Mouse (Mus musculus): Measurements from ENCODE around the gene Llgl2. TPM values are rescaled to one million over a fixed set of nuclear protein-coding genes. Genes with fewer than 3 reads are reported as not detected.

Gene Llgl2
- polyA plus RNA-seq, 1 experiment from 2014 or later = 1.0 TPM

- H3K9ac ChIP-seq (ENCODE audit: low read depth, low read length) = no peak overlapping the region
- H3K36me3 ChIP-seq (ENCODE audit: control insufficient read depth, insufficient read depth, low read length) = peaks cover 6% of the 10 kb centered on the region; the same call in 1 of the 2 replicates
- H3K4me2 ChIP-seq (ENCODE audit: low read length) = no peak overlapping the region
- H3K4me3 ChIP-seq (ENCODE audit: low read depth, low read length) = no peak overlapping the region
- WGBS = 89% methylated on average over 6 of the region's 6 CpGs
- H3K27me3 ChIP-seq (ENCODE audit: control insufficient read depth, insufficient read depth, low read depth, low read length) = no peaks in the 10 kb centered on the region
- no peaks in the 10 kb centered on the region for H3K9me3 ChIP-seq (replicated peaks; ENCODE audit: control insufficient read depth, low read length, poor library complexity, severe bottlenecking)
- H3K27ac ChIP-seq (ENCODE audit: low read length) = no peak overlapping the region
- no peaks in the 10 kb centered on the region for H3K4me1 ChIP-seq (ENCODE audit: control insufficient read depth, insufficient read depth, low read length)
- no peak for ATAC-seq
Observed at GRCm38 (mm10) chr11:115889159-115889558, 65.3 kb downstream of the Llgl2 start.

DNA sequence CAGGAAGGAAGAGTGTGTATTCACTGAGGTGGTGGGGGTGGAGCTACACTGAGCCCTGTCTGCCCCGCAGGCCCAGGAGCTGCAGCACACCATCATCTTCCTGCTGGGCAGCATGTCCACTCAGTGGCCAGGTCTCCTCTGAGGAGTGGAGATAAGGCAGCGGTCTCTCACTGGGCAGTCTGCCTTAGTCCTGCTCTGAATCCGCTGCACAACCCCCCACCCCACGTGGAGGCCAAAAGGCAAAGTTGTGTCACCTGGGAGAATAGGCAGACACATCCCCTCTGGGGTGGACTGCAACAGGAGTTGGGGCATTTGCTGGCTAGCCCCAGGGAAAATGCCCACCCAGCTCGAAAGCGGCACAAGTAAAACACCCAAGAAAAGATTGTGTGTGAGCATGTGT is 68.4 kb downstream of the Llgl2 start:
- no peak overlapping the region for H3K27ac ChIP-seq (ENCODE audit: low read length)
- H3K9me3 ChIP-seq (replicated peaks; ENCODE audit: control insufficient read depth, low read length, poor library complexity, severe bottlenecking) = no peaks in the 10 kb centered on the region
- H3K27me3 ChIP-seq (ENCODE audit: control insufficient read depth, insufficient read depth, low read depth, low read length) = no peaks in the 10 kb centered on the region
- WGBS = 63% methylated on average over 6 of the region's 6 CpGs
- H3K4me3 ChIP-seq (ENCODE audit: low read depth, low read length) = no peak overlapping the region
- H3K4me2 ChIP-seq (ENCODE audit: low read length) = no peak overlapping the region
- peaks cover 8% of the 10 kb centered on the region; the same call in 1 of the 2 replicates for H3K36me3 ChIP-seq (ENCODE audit: control insufficient read depth, insufficient read depth, low read length)
- no peaks in the 10 kb centered on the region for H3K4me1 ChIP-seq (ENCODE audit: control insufficient read depth, insufficient read depth, low read length)
- no peak for ATAC-seq
- H3K9ac ChIP-seq (ENCODE audit: low read depth, low read length) = no peak overlapping the region

DNA sequence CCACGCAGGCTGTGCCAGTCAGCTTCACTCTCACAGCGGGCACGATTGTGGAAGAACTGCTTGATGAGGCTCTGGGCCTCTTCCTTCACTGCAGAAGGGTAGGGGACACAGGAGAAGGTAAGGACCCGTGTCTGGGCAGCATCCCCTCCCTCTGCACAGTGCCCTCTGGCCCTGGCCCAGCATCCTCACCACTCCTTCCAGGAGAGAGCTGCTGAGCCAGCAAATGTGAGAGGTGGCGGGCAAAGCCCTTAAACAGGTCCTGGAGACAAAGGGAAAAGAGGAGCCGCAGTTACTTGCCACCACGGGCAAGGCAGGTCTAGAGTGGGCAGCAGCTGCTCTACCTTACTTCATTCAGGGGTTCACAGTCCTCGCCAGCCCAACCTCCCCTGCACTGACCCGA is 69.2 kb downstream of the Llgl2 start:
- H3K4me1 ChIP-seq (ENCODE audit: control insufficient read depth, insufficient read depth, low read length) = no peaks in the 10 kb centered on the region
- H3K27ac ChIP-seq (ENCODE audit: low read length) = no peak overlapping the region
- no peak for ATAC-seq
- no peak overlapping the region for H3K4me2 ChIP-seq (ENCODE audit: low read length)
- no peak overlapping the region for H3K9ac ChIP-seq (ENCODE audit: low read depth, low read length)
- WGBS = 92% methylated on average over 9 of the region's 9 CpGs
- H3K36me3 ChIP-seq (ENCODE audit: control insufficient read depth, insufficient read depth, low read length) = peaks cover 8% of the 10 kb centered on the region; the same call in 1 of the 2 replicates
- no peaks in the 10 kb centered on the region for H3K27me3 ChIP-seq (ENCODE audit: control insufficient read depth, insufficient read depth, low read depth, low read length)
- no peak overlapping the region for H3K4me3 ChIP-seq (ENCODE audit: low read depth, low read length)
- no peaks in the 10 kb centered on the region for H3K9me3 ChIP-seq (replicated peaks; ENCODE audit: control insufficient read depth, low read length, poor library complexity, severe bottlenecking)

DNA sequence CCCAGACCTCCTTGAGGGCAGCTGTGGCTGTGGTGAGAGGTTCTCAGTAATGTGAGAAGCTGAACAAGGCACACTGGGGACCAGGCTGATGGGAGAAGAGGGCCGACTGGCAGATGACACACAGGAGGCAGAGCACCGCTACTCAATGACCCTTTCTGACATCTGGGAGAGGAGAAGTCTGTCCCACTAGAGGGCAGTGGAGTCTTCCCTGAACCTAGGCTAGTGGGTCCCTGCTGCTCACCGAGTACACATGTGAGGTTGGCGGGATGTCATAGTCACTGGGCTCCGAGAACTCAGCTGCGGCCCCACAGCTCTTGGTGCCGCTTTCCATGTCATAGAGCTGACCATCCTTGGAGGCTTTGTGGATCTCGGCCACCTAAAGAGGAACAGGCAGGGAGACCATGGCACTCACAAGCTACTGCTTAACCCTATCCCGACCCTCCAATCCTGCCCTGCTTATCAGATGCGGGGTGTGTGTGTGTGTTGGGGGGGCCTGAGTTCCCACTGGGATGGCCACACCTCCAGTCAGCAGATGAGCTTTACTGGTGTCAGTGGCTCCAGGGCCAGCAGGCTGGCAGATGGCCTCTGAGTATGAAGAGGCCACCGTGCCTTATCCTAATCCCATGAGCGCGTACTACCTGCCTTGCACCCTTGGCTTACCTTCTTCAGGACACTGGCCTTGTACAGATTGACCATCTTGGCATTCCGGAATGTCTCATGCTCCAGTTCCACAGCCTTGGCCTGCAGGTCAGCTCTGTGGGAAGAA is 71.1 kb downstream of the Llgl2 start:
- no peaks in the 10 kb centered on the region for H3K9me3 ChIP-seq (replicated peaks; ENCODE audit: control insufficient read depth, low read length, poor library complexity, severe bottlenecking)
- H3K36me3 ChIP-seq (ENCODE audit: control insufficient read depth, insufficient read depth, low read length) = peaks cover 8% of the 10 kb centered on the region; the same call in 1 of the 2 replicates
- no peak overlapping the region for H3K4me2 ChIP-seq (ENCODE audit: low read length)
- no peaks in the 10 kb centered on the region for H3K4me1 ChIP-seq (ENCODE audit: control insufficient read depth, insufficient read depth, low read length)
- no peaks in the 10 kb centered on the region for H3K27me3 ChIP-seq (ENCODE audit: control insufficient read depth, insufficient read depth, low read depth, low read length)
- 78% methylated on average over 14 of the region's 14 CpGs for WGBS
- no peak overlapping the region for H3K9ac ChIP-seq (ENCODE audit: low read depth, low read length)
- no peak for ATAC-seq
- no peak overlapping the region for H3K27ac ChIP-seq (ENCODE audit: low read length)
- no peak overlapping the region for H3K4me3 ChIP-seq (ENCODE audit: low read depth, low read length)

DNA sequence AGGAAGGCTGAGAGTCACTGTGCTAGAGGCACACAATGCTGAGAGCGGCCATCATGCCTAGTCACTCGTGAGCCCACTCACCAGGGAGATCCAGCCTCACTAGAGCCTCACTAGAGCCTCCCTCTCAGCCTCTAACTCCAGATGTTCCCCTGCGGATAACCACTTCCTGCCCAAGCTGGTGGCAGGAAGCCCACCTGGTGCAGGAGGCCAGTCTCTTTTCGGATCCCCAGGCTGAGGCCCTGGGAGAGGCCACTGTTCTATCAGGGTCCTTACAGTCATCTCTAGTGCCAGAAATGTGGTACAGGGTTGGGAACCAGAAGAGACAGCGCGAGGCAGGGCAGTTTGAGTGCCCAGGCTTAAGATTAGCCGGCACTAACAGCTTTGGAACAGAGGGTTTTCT is 74.6 kb downstream of the Llgl2 start:
- WGBS = 92% methylated on average over 7 of the region's 7 CpGs

DNA sequence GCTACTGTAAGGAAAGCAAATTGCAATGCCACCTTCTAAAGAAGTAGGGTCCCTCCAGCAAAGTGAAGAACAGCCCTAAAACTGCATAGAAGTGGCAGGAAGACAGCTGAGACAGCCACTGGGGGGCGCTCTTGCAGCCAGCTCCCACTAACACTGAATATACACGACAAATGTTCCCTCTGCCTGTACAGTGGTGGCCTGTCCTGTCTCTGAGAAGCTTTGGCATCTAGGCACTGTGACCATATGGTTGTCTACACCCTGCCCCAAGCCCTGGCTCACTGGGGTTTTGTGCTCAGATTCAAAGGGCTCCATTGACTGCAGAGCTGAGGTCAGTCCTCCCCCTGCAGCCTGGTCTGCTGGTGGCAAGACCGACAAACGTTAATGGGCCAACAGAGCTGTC is 75.0 kb downstream of the Llgl2 start:
- no peak for ATAC-seq
- no peaks in the 10 kb centered on the region for H3K4me1 ChIP-seq (ENCODE audit: control insufficient read depth, insufficient read depth, low read length)
- H3K9ac ChIP-seq (ENCODE audit: low read depth, low read length) = no peak overlapping the region
- H3K4me2 ChIP-seq (ENCODE audit: low read length) = no peak overlapping the region
- no peaks in the 10 kb centered on the region for H3K27me3 ChIP-seq (ENCODE audit: control insufficient read depth, insufficient read depth, low read depth, low read length)
- WGBS = 28% methylated on average over 4 of the region's 4 CpGs
- H3K27ac ChIP-seq (ENCODE audit: low read length) = no peak overlapping the region
- no peaks in the 10 kb centered on the region for H3K9me3 ChIP-seq (replicated peaks; ENCODE audit: control insufficient read depth, low read length, poor library complexity, severe bottlenecking)
- H3K4me3 ChIP-seq (ENCODE audit: low read depth, low read length) = no peak overlapping the region
- H3K36me3 ChIP-seq (ENCODE audit: control insufficient read depth, insufficient read depth, low read length) = peaks cover 2% of the 10 kb centered on the region; the same call in 1 of the 2 replicates

More for the DNA sequence above, 74.6 kb downstream of the Llgl2 start:
- H3K4me2 ChIP-seq (ENCODE audit: low read length) = no peak overlapping the region
- H3K36me3 ChIP-seq (ENCODE audit: control insufficient read depth, insufficient read depth, low read length) = peaks cover 5% of the 10 kb centered on the region; the same call in 1 of the 2 replicates
- no peak overlapping the region for H3K4me3 ChIP-seq (ENCODE audit: low read depth, low read length)
- no peak overlapping the region for H3K9ac ChIP-seq (ENCODE audit: low read depth, low read length)
- no peaks in the 10 kb centered on the region for H3K4me1 ChIP-seq (ENCODE audit: control insufficient read depth, insufficient read depth, low read length)
- H3K27ac ChIP-seq (ENCODE audit: low read length) = no peak overlapping the region
- H3K9me3 ChIP-seq (replicated peaks; ENCODE audit: control insufficient read depth, low read length, poor library complexity, severe bottlenecking) = no peaks in the 10 kb centered on the region
- no peaks in the 10 kb centered on the region for H3K27me3 ChIP-seq (ENCODE audit: control insufficient read depth, insufficient read depth, low read depth, low read length)
- ATAC-seq = no peak

DNA sequence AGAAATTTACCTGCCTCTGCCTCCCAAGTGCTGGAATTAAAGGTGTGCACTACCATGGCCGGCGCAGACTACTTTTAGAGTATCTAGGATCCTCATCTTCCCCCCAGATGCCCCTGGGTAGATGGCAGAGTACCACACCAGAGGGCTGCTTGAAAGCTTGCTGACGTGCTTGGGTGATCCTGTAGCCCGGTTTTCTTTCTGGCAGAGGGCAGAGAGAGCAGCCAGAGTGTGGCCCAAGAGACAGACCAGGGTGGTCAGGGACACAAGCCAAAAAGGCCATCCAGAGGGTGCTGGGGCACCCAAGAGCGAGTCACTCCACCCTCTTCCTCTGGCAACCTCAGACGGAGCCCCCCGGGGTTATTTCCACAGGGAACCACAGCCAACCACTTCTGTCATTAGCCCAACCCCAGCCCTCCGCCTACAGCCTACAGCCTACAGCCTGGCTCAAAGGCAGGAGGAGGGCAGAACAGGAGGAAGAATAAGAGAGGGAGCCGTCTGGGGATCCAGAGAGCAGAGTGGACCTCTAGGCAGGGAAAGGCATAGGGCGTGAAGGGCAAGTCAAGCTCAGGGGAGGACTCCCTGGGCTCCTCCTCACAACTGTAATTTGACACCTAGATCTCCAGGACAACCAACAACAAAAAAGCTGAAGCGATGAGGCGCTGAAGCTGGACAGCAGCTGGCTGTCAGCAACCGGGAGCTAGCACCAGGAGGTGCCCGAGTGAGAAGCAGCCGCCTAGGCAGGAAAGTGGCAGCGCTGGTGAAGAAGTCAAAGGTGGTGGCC is 75.8 kb downstream of the Llgl2 start, which contains the start of gene Smim5:
Gene Smim5, plus strand, starts transcription at position 481 of the 781 bp plus-strand sequence.
- ATAC-seq = no peak
- WGBS = 28% methylated on average over 16 of the region's 16 CpGs
- Histone ChIP-seq H3K4me1 (ENCODE audit: control insufficient read depth, insufficient read depth, low read length) (no peaks in the 10 kb centered on the region), H3K9ac (ENCODE audit: low read depth, low read length) (no peak within 1 kb of the TSS), H3K4me2 (ENCODE audit: low read length) (no peak within 1 kb of the TSS), H3K27ac (ENCODE audit: low read length) (no peak within 1 kb of the TSS), H3K27me3 (ENCODE audit: control insufficient read depth, insufficient read depth, low read depth, low read length) (no peaks in the 10 kb centered on the region), H3K4me3 (ENCODE audit: low read depth, low read length) (no peak within 1 kb of the TSS), H3K9me3 (replicated peaks; ENCODE audit: control insufficient read depth, low read length, poor library complexity, severe bottlenecking) (no peaks in the 10 kb centered on the region), H3K36me3 (ENCODE audit: control insufficient read depth, insufficient read depth, low read length) (peaks cover 2% of the 10 kb centered on the region; the same call in 1 of the 2 replicates)

- H3K27ac ChIP-seq (ENCODE audit: low read length) = no peak overlapping the region
- 71% methylated on average over 8 of the region's 8 CpGs for WGBS
- H3K4me2 ChIP-seq (ENCODE audit: low read length) = no peak overlapping the region
- no peak overlapping the region for H3K9ac ChIP-seq (ENCODE audit: low read depth, low read length)
- no peaks in the 10 kb centered on the region for H3K9me3 ChIP-seq (replicated peaks; ENCODE audit: control insufficient read depth, low read length, poor library complexity, severe bottlenecking)
- no peaks in the 10 kb centered on the region for H3K27me3 ChIP-seq (ENCODE audit: control insufficient read depth, insufficient read depth, low read depth, low read length)
- H3K36me3 ChIP-seq (ENCODE audit: control insufficient read depth, insufficient read depth, low read length) = 0 out of 2 replicates have a peak, but pooled peaks cover 2% of the 10 kb centered on the region
- H3K4me3 ChIP-seq (ENCODE audit: low read depth, low read length) = no peak overlapping the region
- H3K4me1 ChIP-seq (ENCODE audit: control insufficient read depth, insufficient read depth, low read length) = no peaks in the 10 kb centered on the region
- no peak for ATAC-seq
Observed at GRCm38 (mm10) chr11:115900561-115901337, 76.9 kb downstream of the Llgl2 start.

Measured in midbrain, embryonic 16.5 days (tissue).